Mouse (Mus musculus) lung, postnatal 0 days (tissue): ENCODE measurements at regions not wholly inside any gene's neighbourhood (a gene's known extent, or its start where the extent isn't known, plus 50 kb on each side); places are given as distances from the start of the nearest gene placed in this dataset.
A peak's percentile ranks its signal among the peaks of the same experiment; 100 is the strongest.

Experiments
- CTCF ChIP-seq: IDR thresholded peaks from 2 replicates; pipeline ENCODE4 v1.5.1; 2016; ENCODE audit warnings: antibody characterized with exemption, mild to moderate bottlenecking
- EP300 ChIP-seq: IDR thresholded peaks from 2 replicates; pipeline ENCODE4 v1.6.1; 2016; ENCODE audit warnings: antibody characterized with exemption, mild to moderate bottlenecking, control low read depth

DNA sequence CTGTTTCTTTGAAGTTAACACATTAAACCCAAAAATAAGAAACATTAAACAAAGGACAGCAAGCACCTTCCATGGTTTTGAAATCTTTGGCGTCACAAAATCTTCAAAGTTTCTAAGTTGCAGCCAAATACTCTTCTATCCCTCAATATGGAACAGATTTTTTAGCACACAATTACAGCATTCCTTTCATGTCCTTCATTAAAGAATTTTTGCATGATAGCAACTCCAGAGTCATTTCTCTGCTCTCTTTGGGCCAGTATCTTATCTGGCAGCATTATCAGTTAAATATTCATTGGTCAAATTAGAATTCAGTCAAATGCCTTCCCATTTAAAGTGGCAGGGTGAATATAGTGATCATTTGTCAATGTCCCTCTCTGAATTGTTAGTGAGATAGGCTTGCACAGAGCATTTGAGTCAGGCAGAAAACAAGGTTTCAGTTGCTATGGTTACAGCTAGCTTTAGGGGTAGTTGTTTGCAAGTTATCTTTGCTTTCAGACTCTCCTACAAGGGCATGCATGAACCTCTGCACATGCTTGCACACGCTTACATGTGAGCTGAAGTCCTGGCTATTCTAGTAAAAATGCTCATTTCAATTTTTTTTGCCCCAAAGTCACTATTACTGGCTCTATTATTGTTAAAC lies 579.8 kb upstream of the Dmac1 start:
- TF ChIP-seq CTCF = no peak
- 0 out of 2 replicates have a peak, but pooled peaks have one; percentile 17 for TF ChIP-seq EP300
